Mouse (Mus musculus) A20 (cell line): ENCODE results near the gene Mrpl58.

Source experiments
- DNase-seq: peaks from one replicate; pipeline ENCODE4 v3.0.0-alpha.2; 2011; ENCODE audit warnings: low read depth, low spot score

Gene Mrpl58

DNA sequence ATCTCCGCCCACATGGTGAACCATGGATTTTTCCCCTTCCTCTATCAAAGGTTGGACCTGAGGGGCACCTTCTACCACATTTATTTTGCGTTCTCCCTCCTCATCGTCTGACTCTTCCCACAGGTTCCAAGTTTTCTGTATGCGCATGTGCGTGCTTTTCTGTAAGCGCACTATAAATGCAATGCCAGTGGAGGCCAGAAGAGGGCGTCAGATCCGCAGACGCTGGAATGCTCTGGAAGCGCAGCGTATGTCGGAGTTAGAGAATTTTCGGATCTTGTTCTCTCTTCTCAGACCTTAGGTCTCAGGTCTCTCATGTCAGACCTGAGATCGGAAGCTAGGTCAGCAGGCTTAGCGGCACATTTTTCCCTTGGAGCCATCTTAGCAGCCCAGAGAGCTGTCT is 52.1 kb downstream of the Mrpl58 start:
- no peak for DNase-seq

GRCm38 (mm10) chr11:115456182-115456581 is 52.6 kb downstream of the Mrpl58 start:
- no peak for DNase-seq

DNA sequence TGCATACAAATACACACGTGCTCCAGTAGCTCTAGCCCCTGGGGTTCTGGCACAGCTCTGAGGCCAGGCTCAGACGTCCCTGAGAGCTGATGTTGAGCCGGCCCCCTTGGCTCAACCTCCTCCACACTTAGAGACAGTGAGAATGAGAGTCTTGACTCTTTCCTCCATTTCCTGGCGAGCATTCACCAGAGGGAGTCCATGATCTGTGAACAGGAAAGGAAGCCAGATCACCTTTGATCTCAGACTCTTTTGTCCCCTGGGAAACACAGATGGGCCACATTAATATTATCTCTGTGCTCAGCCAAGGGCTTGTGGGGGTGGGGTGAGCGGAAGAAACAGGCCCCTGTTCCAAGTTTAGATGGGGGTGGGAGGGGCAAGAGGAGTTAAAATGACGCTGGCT is 53.9 kb downstream of the Mrpl58 start:
- no peak for DNase-seq

GRCm38 (mm10) chr11:115460976-115461375 is 57.4 kb downstream of the Mrpl58 start:
- DNase-seq, result no peak

GRCm38 (mm10) chr11:115461846-115462242 is 58.3 kb downstream of the Mrpl58 start:
- DNase-seq, result no peak
